Mouse (Mus musculus) mouse trophoblast stem cell (cell line): ENCODE results near the gene Cox18.

Experiments
- in situ Hi-C, 2 experiments: fragments of 300-500 bp; cut with MseI, MboI; formaldehyde crosslinking; loops; 2 replicates in 1 of 2; 3 replicates in 1 of 2; pipeline ENCODE4 v1.15.1; 2025

The Cox18 gene

DNA sequence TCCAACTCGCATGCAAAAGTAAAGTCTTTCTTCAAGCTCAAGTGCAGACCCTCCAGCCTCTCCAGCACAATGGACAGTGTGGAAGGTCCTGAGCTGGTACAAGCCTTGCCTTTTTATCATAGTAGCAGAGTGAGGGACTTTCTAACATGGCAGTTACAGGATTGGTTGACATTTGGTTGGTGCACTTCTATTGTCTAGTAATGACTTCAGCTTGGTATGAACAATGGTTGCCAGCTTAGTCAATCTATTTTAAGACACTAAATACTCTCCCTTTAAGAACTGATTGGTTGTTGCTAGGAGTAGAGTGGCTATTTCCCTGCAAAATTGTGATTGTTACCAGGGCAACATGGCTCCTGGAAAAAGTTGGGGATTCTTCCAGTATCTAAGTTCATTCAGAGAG, 45.7 kb downstream of the Cox18 start:
- in situ Hi-C loops: loop anchor here (25.0 kb wide), 2 partner anchors 341 to 466 kb away; no protein-coding TSS in a partner anchor
